Mouse (Mus musculus) G1E (cell line): ENCODE results near the gene Msantd2.

ENCODE experiments used
- CTCF ChIP-seq: IDR thresholded peaks from 2 replicates; pipeline ENCODE4 v1.5.1; 2012; ENCODE audit warnings: low read depth, low read length, inconsistent platforms, mixed read lengths
- GATA1 ChIP-seq: IDR thresholded peaks from 2 replicates; pipeline ENCODE4 v1.6.1; 2012; ENCODE audit warnings: borderline replicate concordance, low read length, inconsistent platforms, mixed read lengths
- POLR2AphosphoS5 ChIP-seq: IDR thresholded peaks from 2 replicates; pipeline ENCODE4 v1.6.1; 2012; ENCODE audit warnings: low read depth, low read length, inconsistent platforms; ENCODE audit not compliant: insufficient replicate concordance
- TAL1 ChIP-seq: conservative IDR thresholded peaks from 2 replicates; pipeline ENCODE4 v1.6.1; 2012; ENCODE audit warnings: low read depth, low read length, inconsistent platforms, mixed read lengths

DNA sequence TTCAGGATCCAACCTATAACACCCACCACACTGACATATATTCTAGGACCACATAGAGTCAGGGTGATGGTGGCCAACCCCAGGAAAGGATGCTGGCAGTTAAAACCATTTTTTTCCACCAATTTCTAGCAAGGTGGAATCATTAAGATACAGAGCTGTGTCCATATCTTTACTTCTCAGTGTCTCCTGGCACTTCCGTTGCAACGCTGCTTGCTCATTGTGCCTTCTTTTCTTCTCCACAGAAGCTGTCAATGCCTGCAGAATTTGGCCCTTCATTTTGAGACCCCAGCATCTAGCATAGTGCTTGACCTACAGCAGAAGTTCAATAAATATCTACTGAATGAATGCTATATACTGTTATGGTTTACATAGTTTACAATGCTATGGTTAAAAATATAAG, 77.9 kb downstream of the Msantd2 start:
- TF ChIP-seq CTCF, result no peak
- peak; percentile 71 for TF ChIP-seq TAL1
- no peak for TF ChIP-seq GATA1
- TF ChIP-seq POLR2AphosphoS5, result no peak
